Mouse (Mus musculus) cerebral cortex, adult 2 months (tissue): ENCODE results near the gene 4930544D05Rik.

Experiments
- WGBS: fragments of 180-500 bp; shearing (Covaris S2); methylation state at CpG from one replicate; pipeline ENCODE4 v1.1.7; 2018; 5-methylcytosine and 5-hydroxymethylcytosine counted together

The 4930544D05Rik gene

DNA sequence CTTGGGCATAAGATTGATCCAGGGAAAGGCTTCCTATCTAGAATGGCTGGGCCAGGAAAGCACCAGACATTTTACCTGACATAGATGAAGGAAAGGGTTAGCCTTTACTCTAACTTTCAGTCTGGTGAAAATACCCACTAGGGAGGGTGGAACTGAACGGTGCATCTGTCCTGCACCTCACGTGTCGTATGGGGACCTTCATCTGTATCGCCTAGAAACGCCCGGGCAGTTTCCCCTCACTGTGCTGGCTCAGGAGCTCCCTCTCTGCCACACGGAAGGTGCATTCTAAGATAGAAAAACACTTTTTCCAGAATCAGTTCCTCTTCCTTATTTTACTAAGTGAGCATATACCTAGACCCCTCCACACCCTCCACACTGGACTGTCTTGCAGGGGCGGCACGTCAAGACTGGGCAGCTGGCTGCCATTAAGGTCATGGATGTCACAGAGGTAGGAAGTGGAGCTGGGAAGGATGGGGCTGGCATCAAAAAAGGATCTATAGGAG, 17.1 kb upstream of the 4930544D05Rik start:
- WGBS = 76% methylated on average over 9 of the region's 9 CpGs

DNA sequence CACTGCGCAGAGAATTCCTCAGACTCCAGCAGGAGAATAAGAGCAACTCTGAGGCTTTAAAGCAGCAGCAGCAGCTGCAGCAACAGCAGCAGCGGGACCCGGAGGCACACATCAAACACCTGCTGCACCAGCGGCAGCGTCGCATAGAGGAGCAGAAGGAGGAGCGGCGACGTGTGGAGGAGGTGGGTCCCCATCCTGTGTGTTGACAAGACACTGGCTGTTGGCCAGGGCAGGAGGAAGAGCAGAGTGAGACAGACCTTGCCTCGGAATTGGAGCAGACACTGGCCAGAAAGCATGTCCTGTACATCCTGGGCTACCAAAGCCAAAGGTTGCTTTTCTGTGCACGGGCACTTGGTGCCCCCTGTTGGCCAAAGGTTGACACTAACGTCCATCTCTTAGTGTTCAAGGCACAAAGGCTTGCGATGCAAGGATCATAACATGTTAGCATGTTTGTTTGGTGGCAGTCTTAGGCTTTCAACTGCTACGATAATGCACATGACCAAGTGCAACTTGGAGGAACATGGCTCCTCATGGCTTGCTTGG, 10.6 kb upstream of the 4930544D05Rik start:
- WGBS = 46% methylated on average over 14 of the region's 14 CpGs

DNA sequence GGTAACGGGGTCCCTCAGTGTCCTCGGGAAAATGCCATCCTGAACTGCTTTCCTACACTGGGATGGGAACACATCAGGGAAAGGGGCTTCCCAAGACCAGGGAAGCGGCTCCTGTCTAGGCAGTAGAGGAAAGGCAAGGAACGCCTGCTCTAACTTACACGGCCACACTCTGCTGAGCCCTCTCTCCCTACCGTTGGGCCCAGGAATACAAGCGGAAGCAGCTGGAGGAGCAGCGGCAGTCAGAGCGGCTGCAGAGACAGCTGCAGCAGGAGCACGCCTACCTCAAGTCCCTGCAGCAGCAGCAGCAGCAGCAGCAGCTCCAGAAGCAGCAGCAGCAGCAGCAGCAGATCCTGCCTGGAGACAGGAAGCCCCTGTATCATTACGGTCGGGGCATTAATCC, 8.9 kb upstream of the 4930544D05Rik start:
- 74% methylated on average over 12 of the region's 12 CpGs for WGBS

DNA sequence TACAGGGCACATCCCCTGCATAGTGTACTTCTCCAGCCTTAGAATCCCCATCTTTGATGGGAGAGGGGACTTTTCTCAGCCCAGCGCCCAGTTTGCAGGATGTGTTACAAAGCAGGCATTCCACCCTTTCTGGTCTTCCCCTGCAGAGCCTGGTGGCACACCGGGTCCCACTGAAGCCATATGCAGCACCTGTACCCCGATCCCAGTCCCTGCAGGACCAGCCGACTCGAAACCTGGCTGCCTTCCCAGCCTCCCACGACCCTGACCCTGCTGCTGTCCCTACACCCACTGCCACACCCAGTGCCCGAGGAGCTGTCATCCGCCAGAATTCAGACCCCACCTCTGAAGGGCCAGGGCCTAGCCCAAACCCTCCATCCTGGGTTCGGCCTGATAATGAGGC, 8.0 kb upstream of the 4930544D05Rik start:
- WGBS = 86% methylated on average over 9 of the region's 9 CpGs

DNA sequence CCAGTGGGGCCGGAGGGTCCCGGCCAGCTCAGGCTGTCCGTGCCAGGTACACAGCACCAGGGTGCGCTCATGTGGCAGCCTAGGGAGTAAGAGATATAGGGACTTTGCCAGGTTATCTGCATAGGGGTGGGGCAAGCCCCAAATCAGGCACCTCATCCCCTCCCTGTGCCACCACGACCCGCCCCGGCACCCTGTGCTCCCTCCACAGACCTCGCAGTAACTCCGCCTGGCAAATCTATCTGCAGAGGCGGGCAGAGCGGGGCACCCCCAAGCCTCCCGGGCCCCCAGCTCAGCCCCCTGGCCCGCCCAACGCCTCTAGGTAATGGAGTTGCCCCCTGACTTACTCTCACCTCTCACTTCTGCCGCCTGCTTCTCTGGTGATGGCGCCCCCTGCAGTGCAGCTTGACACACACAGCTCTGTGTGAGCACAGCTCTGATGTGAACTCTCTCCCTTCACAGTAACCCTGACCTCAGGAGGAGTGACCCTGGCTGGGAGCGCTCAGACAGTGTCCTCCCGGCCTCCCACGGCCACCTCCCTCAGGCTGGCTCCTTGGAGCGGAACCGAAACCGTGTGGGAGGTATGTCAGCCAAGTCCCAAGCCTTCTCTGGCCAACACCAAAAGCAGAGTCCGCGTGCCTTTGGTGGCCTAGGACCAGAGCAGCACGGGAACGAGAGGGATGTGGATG, 7.1 kb upstream of the 4930544D05Rik start:
- 88% methylated on average over 26 of the region's 26 CpGs for WGBS

DNA sequence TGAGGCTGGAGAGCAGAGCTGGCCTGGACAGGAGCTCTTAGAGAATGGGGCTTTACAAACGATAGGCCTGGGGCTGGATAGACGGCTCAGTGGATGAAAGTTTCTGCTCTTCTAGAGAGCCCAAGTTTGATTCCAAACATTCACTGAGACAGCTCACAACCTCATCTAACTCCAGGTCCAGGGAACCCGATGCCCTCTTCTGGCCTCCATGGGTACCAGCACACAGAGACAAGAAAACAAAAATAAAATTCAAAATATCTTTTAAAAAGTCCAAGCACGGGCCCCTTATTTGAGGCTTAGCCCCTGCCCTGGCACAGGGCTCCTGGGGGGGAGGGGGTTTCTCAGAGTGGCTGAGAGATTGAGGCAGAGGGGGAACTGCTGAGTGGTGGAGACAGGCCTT, 4.9 kb upstream of the 4930544D05Rik start:
- WGBS = 76% methylated on average over 4 of the region's 4 CpGs

DNA sequence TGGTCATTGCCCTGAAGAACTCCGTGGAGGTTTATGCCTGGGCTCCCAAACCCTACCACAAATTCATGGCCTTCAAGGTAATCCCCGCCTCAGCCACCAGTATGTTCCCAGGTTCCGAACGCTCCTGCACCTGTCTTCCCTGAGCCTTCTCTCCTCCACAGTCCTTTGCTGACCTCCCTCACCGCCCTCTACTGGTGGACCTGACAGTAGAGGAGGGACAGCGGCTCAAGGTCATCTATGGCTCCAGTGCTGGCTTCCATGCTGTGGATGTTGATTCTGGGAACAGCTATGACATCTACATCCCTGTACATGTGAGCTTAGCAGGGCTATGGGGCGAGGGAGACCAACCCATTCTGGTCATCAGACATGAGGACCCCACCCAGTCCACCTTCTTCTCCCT, 3.1 kb upstream of the 4930544D05Rik start:
- 82% methylated on average over 7 of the region's 7 CpGs for WGBS

DNA sequence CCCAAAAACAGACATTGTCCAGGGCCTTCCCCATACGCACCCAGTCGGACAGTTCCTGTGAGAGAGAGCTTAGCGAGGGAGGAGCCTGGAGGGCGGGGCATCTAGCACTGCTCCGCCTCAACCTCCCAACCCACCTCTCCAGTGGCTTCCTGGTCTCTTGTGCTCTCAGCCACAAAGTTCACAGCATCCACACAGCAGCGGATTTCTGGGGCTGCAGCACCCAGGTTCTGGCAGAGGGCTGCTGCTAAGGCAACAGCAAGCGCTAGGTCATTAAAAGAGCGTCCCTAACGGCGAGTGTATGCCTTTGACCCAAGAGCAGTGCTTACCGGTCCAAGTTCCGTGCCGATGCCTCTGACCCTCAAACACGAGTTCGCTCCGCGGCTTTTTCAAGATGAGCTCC, 574 bp upstream of the 4930544D05Rik start:
- WGBS = 17% methylated on average over 17 of the region's 17 CpGs

DNA sequence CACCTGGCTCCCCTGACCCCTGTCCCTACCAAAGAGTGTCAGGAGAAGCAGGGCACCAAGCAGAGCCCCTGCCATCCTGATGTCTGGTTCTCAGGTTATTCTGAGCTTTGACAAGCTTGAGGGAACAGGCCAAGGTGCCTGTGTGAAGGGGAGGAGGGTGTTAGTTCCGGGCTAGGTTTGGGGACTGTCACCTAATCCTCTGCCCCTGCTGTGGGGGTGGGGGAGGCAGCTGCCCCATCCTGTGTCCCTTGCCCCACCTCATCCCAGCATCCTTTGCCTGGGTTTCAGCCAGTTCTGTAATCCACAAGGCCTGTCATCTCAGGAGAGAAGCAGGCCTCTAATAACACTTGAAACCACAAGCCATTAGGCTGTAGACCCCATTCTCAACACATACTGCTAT, 3.5 kb downstream of the 4930544D05Rik start, which contains the start of gene Chrne:
Chrne (minus strand) TSS at position 116 of the 400 bp plus-strand sequence.
- 57% methylated on average over 1 of the region's 1 CpGs for WGBS

DNA sequence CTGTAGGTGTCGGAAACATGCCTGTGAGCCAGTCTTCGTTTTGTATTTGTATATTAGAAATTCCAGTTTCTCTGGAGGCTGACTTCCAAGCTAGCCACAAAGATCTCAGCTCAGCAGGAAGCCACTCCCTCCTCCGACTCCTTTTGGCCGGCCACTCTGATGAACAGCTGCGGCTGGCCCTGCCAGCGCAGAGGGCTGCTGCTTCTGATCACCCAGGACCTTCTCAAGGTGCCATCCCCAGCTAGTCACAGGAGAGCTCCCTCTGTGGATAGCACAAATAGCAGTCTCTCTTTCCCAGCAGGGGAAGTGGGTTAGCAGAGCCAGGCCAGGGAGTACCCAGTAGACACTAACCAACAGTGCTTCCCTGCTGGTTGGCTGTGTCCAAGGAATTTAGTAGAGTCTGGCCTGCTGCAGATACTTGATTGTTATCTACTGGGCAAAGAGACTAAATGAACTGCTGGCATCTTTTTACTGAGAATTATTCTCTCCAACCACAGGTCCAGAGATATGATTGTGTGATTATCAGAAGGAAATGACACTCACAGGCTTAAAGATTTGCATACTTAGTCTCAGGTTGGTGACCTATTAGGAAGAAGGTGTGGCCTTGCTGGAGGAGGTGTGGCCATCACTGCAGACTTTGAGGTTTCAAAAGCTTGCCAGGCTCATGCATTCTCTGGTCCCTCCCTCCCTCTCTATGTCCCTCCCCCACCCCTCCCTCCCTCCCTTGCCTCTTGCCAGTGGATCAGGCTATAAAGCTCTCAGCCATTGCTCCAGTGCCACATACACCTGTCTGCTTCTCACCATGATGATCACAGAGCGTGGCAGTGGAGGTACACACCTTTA, 6.5 kb downstream of the 4930544D05Rik start:
- 59% methylated on average over 7 of the region's 7 CpGs for WGBS

DNA sequence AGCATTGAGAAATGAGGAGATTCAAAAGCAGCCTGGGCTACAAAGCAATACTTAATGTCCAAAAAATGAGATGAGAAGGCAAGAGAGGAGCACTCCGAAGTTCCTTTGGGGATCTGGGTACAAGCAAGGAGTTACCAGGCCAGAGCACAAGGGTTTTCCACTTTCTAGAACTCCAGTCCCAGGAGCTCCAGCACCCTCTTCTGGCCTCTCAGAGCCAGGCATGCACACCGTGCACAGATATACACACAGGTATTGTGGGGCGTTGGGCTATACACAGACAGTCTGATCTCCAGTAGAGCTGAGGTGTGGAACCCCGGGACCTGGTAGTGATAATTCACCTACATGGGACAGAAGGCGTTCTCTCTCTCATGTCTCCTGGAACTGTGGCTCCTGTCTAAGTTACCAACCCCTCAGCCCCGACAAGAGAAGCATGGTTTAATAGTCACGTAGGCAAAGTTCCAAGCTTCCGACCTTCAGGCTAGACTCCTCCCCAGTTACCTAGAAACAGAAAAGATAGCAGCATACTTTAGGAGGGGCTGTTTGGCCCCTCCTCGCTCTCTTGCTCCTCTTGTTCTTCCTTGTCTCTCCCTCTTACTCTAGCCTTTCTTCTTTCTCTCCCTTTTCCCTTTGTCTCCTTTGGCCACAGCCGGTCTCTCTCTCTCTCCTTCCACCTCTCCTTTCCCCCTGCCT, 7.5 kb downstream of the 4930544D05Rik start:
- WGBS = 79% methylated on average over 10 of the region's 10 CpGs

DNA sequence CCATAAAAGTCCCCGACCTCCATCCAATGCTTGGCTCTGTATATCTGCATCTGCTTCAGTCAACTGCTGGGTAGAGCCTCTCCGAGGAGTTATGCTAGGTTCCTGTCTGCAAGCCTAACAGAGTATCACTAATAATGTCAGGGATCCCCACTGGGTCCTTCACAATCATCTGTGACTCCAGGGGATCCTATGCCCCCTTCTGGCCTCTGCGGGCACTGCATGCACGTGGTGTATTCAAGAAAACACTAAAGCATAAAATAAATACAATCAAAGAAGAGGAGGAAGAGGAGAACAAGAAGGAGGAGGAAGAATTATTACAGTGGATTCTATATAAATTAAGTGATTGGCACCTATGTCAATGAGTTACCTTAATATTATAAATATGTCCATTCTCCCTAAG, 9.8 kb downstream of the 4930544D05Rik start:
- WGBS = 45% methylated on average over 4 of the region's 4 CpGs

DNA sequence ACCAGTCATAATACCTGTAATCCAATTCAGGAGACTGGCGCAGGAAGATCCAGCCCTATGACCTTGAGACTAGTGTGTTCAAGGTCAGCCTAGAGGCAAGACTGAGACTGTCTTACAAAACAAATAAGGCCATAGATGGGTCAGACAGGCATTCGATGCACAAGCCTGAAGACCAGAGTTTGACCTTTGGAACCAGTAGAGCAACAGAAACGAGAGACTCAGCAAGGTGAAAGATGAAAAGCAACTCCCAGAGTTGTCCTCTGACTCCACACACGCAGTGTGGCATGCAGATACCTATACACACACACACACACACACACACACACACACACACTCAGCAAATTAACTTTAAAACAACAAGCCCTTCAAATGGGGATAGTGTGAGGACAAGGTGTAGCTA, 11.2 kb downstream of the 4930544D05Rik start:
- WGBS = 78% methylated on average over 4 of the region's 4 CpGs

DNA sequence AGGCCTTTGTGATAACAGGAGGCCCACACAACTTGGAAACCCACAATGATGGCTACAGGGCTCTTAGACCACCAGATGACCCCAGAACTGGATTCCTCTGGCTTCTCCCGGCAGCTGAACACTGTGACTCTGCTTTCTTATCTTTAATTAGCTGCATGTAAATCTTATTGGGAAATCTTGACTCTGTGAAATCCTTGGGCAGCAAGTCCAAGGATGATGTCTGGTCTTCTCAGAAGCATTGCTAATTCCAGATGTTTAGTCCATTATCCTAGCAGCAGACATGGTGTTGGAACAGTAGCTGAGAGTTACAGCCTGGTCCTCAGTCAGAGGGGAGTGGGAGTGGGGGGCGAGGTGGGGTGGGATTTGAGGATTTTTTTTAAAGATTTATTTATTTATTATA, 12.8 kb downstream of the 4930544D05Rik start:
- 73% methylated on average over 2 of the region's 2 CpGs for whole genome bisulfite sequencing

DNA sequence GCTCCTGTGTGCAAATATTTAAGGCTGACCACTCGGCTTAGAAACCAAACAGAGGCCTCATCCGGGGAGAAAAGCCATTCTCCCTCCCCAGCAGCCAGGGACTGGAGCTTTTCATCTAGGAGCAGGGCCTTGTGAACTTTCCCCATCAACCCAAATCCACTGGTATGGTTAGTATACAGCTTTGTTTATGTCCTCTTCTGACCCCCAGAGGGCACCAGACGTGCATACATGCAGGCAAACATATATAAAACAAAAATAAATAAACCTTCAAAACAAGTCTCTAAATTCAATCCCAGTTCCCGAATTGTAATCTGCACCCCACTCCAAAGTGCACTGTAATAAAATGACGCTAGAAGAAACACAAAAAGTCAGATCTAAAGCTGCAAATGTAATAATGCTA, 13.9 kb downstream of the 4930544D05Rik start:
- WGBS = 56% methylated on average over 5 of the region's 5 CpGs

DNA sequence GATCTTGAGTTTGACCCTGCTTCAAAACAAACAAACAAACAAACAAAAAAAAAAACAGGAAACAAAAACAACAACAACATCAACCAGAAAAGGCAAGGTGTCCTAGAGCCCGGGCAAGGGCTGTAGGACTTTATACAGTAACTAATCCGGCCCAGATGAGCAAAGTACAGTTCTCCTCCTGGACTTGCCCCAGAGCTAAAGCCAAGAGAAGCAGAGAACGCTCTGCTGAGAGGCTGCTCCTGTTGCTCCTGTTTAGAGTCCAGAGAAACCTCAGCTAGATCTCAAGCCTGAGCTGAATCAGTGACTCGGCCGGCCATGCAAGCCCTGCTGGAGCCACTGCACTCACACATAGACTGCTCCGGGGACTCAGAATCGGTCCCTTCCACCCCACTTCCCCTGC, 14.5 kb downstream of the 4930544D05Rik start:
- WGBS = 74% methylated on average over 7 of the region's 7 CpGs

DNA sequence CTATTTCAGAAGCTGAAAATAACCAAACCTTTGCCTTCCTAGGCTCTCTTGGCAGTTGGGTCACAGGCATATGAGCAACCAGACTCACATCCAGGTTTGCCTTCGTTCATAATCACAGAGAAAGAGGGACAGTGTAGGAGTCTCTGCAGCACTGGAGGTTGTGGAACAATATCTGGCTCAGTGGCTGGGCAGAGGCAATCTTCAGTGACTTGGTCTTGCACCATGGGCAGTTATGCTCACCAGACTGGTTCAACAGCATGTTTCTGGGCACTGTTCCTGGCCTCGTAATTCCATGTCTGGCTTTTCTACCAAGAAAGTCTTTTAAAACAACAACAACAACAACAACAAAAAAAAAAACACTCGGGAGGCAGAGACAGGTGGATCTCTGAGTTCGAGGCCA, 20.0 kb downstream of the 4930544D05Rik start:
- WGBS = 81% methylated on average over 4 of the region's 4 CpGs

DNA sequence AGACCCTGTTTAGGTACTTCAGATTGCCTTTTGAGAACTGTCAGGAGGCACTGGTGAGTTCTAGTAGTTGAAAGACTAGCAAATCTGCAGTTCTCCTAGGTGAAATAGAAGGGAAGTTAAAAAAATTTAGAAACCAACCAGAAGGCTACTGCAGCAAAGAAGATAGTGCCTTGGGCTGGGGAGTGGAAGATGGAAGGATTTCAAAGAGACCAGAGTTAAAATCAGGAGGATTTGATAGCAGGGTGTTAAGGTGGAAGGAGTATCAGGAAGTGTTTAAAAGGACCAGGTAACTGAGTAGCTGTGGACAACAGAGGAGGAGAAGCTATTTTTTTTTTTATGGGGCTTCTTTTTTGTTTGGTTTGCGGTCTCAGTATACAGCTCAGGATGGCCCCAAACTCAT, 22.1 kb downstream of the 4930544D05Rik start:
- 96% methylated on average over 1 of the region's 1 CpGs for WGBS

DNA sequence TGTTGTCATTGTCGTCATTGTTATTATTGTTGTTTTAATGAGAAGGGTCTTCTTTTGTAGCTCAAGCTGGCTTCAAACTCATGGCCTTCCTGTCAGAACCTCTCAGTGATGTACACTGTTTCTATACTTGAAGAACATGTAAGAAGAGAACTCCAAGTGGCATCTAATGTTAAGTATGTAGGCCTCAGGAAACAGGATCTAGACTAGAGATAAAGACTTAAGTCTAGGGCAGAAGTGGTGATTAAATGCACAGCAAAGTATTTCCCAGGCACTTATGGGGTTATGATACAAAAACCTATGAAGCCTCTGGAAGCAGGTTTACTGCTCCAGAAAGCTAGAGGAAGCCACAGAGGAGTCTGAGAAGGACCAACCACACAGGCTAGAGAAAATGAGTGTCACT, 22.6 kb downstream of the 4930544D05Rik start:
- WGBS = 90% methylated on average over 1 of the region's 1 CpGs

DNA sequence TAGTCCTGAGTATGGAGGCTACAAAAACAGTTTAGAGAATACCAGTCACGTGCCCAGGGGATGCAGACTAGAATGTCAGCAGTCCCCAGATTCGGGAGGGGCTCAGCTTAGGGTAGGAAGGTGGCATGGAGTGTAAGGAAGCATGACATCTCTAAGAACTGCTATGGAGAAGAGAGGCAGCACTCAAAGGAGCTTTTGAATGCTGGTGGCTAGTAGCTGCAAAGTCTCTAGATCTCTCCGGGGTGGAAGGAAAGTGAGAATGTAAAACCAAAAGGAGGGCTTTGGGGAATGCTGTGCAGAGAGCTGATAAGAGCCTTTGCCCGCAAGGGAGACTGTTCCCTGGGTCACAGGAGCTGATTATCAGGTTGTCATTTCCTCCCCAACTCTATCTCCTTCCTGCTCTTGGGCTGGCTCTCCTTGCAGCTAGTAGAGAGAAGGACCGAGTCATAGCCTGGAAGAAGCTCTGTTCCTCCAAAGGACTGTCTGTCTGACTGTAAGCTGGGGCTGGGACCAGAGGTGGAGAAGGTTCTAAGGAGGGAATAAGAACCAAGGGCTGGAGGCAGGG, 23.1 kb downstream of the 4930544D05Rik start, which contains the start of gene Gp1ba:
Gp1ba (plus strand) TSS at position 409 of the 565 bp plus-strand sequence.
- 66% methylated on average over 5 of the region's 5 CpGs for WGBS

DNA sequence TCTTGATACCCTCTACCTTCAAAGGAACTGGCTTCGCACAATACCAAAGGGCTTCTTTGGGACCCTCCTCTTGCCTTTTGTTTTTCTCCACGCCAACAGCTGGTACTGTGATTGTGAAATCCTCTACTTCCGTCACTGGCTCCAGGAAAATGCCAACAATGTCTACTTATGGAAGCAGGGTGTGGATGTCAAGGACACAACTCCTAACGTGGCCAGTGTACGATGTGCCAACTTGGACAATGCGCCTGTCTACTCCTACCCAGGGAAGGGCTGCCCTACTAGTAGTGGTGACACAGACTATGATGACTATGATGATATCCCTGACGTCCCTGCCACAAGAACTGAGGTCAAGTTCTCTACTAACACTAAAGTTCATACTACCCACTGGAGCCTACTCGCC, 24.3 kb downstream of the 4930544D05Rik start:
- 78% methylated on average over 8 of the region's 8 CpGs for WGBS

DNA sequence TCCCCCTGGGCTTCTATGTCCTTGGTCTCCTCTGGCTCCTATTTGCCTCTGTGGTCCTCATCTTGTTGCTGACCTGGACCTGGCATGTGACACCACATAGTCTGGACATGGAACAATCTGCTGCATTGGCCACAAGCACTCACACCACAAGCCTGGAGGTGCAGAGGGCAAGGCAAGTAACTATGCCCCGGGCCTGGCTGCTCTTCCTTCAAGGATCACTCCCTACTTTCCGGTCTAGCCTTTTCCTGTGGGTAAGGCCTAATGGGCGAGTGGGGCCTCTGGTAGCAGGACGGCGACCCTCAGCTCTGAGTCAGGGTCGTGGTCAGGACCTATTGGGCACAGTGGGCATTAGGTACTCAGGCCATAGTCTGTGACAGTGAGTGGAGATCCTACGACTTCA, 25.6 kb downstream of the 4930544D05Rik start:
- WGBS = 85% methylated on average over 7 of the region's 7 CpGs
